Mouse (Mus musculus) ES-Bruce4 (cell line): ENCODE measurements around the gene Zfp398.

ENCODE experiments used
- CTCF ChIP-seq: IDR thresholded peaks from one replicate; pipeline ENCODE4 v1.8.1; 2011; ENCODE audit warnings: low read depth, low read length
- EP300 ChIP-seq: IDR thresholded peaks from 2 replicates; pipeline ENCODE4 v1.6.1; 2011; ENCODE audit warnings: low read depth, low read length; ENCODE audit not compliant: insufficient read depth
- POLR2A ChIP-seq: IDR thresholded peaks from one replicate; pipeline ENCODE4 v1.8.1; 2011; ENCODE audit warnings: low read length; ENCODE audit not compliant: insufficient read depth

DNA sequence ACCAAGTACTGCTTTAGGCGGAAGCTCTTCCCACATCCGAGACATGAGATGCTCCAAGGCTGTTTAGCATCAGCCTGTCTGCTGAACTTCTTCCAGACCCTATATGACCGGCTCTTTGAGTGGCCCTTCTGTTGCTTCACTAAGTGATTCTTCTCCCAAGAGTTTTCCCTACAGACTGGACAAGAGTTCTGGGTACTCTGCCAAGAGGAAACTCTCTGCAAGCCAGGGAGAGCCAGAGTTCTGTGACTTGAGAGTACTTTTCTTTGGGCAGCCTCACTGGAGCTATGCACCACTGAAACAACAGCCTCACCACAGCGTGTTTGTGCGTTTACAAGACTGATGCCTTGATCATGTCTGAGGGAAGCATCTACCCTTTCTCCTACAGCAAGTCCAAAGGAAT lies 14.2 kb upstream of the Zfp398 start:
- TF ChIP-seq POLR2A = no peak
- no peak for TF ChIP-seq EP300
- TF ChIP-seq CTCF = no peak
